Mouse (Mus musculus) megakaryocyte-erythroid progenitor cell, adult 5-6 weeks (primary cell): Measurements from ENCODE around the gene Tnfaip1. TPM values are rescaled to one million over a fixed set of nuclear protein-coding genes. Genes with fewer than 3 reads are reported as not detected.
"Not testable (repeated sequence)": the region's sequence is repeated elsewhere in the genome, so short reads cannot be mapped to it uniquely, and the experiment has no call there.

Experiments
- ATAC-seq: replicated peaks from 2 replicates; pipeline ENCODE4 v1.8.0; 2016; ENCODE audit warnings: mild to moderate bottlenecking, inconsistent platforms; ENCODE audit not compliant: severe bottlenecking, poor library complexity, low FRiP score, low TSS enrichment
- total RNA-seq, 2 experiments: library from RNA; stranded (forward) in 1 of 2; stranded (reverse) in 1 of 2; fragments of 200-1000, 215-1000 nt in 1 of 2; fragments of >200 nt in 1 of 2; fragmentation: Nextera tagmentation in 1 of 2; gene quantifications; 2 replicates each; pipeline ENCODE4 v1.2.3; 2014 to 2017

The Tnfaip1 gene
- total RNA-seq, 2 experiments from 2014 or later = 2.7 to 4.6 TPM

DNA sequence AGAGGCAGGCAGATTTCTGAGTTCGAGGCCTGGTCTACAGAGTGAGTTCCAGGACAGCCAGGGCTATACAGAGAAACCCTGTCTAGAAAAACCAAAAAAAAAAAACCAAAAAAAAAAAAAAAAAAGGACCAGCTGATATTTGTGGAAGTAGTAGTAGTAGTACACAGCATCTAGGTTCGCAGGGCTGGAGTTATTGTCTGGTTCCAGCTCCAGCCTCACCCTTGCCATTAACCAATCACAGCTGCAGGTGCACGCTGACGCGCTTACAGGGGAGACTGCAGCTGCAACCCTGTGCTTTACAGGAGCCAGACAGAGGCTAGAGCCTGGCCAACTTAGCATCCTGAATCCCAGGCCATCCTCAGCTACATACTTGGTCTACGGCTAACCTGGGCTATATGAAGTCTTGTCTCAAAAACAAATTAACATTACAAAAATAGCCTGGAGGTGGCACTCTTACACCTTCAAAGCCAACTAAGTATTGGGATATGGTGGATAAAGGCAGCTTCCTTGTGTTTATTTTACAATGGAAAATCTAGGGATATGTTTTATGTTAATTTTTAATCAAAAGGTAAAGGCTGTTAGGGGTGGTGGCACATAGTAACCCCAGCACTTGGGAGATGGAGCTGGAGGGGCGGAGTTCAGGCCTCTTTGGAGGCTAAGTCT lies 8.4 kb upstream of the Tnfaip1 start:
- ATAC-seq = no peak

DNA sequence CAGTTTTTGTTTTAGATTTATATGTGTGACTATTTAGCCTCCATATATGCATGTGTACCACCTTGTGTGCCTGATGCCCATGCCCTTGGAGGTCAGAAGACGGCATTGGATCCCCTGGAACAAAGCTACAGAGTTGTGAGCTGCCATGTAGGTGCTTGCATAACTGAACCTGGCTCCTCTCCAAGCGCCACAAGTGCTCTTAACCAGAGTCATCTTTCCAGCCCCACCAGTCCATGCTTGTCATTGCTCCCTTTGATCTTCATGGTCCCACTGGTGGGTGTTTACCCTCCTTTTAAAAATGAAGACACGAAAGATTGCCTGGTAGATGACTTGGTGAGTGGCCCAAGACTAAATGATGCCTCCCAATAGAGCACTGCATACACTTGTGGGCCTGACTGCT lies 4.2 kb upstream of the Tnfaip1 start:
- no peak for ATAC-seq

GRCm38 (mm10) chr11:78536690-78537084 lies 555 bp upstream of the Tnfaip1 start:
- no peak for ATAC-seq

- no peak for ATAC-seq
Measured at GRCm38 (mm10) chr11:78535376-78536079, 604 bp downstream of the Tnfaip1 start.

- ATAC-seq = no peak
Measured at GRCm38 (mm10) chr11:78534516-78534915, 1.6 kb downstream of the Tnfaip1 start.

GRCm38 (mm10) chr11:78531515-78531914 lies 4.6 kb downstream of the Tnfaip1 start:
- ATAC-seq = not testable (repeated sequence)

- no peak for ATAC-seq
Measured at GRCm38 (mm10) chr11:78531046-78531445, 5.1 kb downstream of the Tnfaip1 start.

DNA sequence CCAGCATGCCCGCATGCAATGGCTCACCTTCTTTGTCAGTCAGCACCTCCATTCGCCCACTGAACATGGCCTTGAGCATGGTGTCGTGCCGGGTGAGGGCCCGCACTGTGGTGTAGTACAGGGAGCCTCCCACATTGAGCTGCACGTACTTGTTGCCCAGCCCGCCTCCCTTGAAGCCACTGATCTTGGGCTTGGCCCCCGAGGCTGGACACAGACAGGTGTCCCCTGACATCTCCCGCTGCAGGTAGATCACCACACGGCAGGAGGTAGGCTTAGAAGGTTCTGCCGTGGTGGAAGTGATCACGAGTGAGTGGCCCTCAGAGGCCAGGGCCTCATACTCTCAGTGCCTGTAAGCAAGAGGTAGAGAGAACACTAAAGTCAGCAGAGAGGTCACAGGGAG lies 6.1 kb downstream of the Tnfaip1 start:
- no peak for ATAC-seq

DNA sequence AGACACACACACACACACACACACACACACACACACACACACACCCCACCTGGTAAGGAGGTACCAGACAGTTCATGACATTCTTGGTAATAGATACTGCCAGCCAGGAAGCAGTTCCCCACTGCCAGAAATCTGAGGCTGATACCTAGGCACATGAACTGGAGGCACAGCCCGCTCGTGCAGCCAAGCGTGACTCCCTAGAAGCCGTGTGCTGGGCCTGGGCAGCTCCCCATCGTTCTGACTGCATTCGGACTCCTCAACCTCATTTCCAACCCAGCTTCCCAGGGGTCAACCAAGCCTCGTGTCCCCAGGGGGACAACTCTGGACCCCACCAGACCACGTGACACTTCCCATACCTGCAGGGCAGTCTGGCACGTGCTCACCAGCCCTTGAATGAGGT lies 7.4 kb downstream of the Tnfaip1 start:
- no peak for ATAC-seq

GRCm38 (mm10) chr11:78524838-78525237 lies 11.3 kb downstream of the Tnfaip1 start:
- ATAC-seq = no peak

DNA sequence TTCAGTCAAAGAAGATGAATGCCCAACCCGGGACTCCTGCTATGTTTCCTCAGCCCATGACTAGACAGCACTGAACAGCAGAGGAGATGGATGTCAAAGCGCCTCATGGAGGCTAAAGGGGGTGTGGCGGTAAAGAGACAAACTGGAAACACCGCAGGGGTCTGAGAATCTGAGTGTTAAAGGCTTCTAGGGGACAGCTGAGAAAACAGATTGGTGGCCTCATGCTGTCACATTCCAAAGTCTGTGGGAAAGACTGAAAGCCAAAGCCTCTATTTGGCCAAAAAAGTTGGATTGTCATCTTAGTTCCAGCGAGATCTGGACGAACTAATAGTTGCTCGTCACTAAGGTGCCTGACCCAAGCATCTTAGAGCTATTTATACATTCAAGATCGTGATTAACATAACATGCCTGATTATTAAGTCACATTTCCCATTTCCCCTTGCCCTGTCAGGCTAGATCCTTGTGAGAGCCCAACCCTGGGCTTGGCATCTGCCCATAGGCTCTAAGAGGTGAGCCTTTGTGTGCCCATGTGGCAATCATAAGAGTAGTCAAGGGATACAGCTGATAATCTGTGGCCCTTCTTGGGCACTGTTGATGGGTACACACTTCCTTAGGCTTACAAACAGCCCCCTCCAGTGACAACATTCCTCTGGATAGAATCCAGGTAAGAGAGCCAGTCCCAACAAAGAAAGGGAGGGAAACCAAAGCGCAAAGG lies 12.7 kb downstream of the Tnfaip1 start:
- no peak for ATAC-seq

- peak; percentile 36; the same call in 1 of the 2 replicates for ATAC-seq
Measured at GRCm38 (mm10) chr11:78522481-78522997, 13.6 kb downstream of the Tnfaip1 start.

DNA sequence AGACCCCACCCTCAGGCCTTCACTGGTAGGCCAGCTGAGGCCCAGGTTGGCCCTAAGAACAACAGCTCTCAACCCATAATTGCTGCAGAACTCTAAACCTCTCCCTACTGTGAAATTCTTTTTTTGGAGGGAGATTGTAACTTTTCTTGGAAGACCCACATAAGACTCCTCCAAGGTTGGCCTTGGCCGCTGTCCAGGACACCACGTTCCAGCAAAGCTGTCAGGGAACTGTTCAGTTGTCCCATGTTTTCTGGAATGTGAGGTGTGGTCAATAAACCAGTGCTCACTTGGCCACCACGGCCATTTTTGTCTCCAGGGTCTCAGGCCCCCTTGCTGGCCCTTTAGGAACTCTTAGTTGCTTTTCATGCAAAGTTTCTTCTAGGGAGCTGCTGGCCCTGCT lies 14.3 kb downstream of the Tnfaip1 start:
- no peak for ATAC-seq

- ATAC-seq = no peak
Measured at GRCm38 (mm10) chr11:78518931-78519330, 17.2 kb downstream of the Tnfaip1 start.

GRCm38 (mm10) chr11:78515549-78516325 lies 20.4 kb downstream of the Tnfaip1 start:
- no peak for ATAC-seq

DNA sequence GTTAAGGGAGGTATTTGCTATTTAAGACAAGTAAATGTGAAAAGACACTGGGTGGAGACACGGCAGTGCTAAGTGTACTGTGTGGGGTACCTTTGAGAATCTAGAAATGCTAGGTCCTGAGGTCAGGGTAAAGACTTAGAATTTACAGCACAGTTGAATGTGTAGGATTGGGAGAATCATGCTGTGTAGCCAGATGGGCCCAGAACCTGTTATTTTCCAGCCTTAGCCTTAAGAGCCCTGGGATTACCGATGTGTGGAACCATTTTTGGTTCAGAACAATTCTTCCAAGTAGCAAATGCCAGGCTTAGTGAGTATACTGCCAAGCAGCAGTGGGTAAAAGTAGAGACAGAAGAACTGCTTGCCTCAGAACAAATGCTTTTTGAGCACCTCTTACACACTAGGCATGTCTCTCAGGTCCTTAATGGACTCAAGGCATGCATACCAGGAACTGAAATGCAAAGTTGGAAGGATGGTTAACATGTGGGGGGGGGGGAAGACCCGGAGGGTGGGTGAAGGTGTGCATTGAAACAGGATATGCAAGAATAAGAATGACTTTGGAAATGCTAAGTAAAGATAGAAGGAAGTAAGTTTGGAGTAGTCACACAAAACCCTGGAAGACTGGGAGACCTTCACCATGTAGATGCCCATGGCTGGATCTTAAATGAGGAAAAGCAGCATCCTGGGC lies 22.9 kb downstream of the Tnfaip1 start:
- no peak for ATAC-seq

- peak; percentile 91 for ATAC-seq
Measured at GRCm38 (mm10) chr11:78512025-78512957, 23.8 kb downstream of the Tnfaip1 start, which contains the start of the genes Tmem199 and Poldip2. Gene Tmem199 (minus strand): TSS chr11:78512172. Gene Poldip2 (plus strand): TSS chr11:78512193.

DNA sequence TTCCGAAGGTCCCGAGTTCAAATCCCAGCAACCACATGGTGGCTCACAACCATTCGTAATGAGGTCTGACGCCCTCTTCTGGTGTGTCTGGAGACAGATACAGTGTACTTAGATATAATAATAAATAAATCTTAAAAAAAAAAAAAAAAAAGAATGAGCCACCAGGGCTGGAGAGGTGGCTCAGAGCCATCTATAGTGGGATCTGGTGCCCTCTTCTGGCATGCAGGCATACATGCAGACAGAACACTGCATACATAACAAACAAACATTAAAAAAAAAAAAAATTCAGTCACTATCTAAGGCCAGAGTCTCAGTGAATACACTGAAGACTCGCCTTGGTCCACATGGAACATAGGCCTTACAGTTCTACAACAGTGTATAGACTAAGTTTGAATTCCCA lies 27.0 kb downstream of the Tnfaip1 start:
- peak; percentile 63 for ATAC-seq
